Mouse (Mus musculus) right cerebral cortex, postnatal 36 days (tissue): ENCODE measurements around the gene Cnga1.
"Not testable (repeated sequence)": the region's sequence is repeated elsewhere in the genome, so short reads cannot be mapped to it uniquely, and the experiment has no call there.

Experiments
- DNase-seq, 2 experiments: peaks; one replicate each; pipeline ENCODE4 v3.0.0; 2022; ENCODE audit warnings: low spot score in 2 of 2, mixed read lengths in 1 of 2

Gene Cnga1

DNA sequence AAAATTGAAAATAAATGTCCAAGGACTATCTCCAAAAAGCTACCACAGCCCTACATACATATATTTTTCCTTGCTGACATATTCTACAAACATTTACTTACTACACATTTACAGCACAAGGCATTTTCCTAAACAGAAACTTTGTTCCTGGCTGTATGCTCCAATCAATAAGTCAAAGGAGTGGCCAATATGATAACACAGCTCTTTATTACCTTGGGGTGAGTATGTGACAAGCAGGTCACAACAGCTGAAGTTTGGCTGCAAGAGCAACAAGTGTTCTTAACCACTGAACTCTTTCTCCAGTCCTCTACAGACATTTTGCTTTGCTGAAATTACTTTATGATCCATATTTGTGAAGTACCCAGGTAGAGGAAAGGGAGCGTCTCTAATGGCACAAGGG, 4.0 kb downstream of the Cnga1 start:
- DNase-seq, result no peak

DNA sequence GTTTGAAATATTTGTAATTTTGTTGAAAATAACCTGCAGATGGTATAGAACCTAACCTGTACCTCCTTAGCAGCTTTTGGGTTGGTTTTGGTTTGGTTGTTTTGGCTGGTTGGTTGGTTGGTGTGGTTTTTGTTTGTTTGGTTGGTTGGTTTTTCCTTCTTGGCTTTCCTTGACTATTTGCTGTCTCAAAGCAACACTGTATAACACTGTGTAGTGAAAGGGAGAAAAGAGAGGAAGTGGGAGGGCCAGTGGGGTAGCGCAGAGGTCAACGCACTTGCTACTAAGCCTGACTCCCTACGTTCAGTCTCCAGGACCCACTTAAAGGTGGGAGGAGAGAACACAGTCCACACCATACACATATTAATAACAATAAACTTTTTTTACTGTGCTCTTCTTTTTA, 7.5 kb downstream of the Cnga1 start:
- no peak for DNase-seq

DNA sequence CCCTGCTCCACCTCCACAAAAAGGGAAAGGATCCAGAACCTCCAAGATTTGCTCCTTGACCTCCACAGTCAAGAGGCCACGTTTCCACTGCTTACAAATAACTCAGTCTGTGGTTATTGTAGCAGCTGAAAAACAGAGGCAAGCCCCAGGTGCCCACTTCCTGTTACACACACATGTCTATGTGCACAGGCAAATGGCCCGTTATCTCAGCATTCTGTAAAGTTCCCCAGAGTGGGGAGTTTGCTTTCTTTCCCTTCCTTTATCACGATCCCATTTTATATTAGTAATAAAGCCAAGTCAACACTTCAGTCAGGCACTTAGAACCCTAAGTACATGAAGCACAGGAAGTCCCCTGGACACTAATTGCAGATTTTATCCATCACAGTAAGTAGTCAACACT, 8.0 kb downstream of the Cnga1 start:
- DNase-seq, result no peak

DNA sequence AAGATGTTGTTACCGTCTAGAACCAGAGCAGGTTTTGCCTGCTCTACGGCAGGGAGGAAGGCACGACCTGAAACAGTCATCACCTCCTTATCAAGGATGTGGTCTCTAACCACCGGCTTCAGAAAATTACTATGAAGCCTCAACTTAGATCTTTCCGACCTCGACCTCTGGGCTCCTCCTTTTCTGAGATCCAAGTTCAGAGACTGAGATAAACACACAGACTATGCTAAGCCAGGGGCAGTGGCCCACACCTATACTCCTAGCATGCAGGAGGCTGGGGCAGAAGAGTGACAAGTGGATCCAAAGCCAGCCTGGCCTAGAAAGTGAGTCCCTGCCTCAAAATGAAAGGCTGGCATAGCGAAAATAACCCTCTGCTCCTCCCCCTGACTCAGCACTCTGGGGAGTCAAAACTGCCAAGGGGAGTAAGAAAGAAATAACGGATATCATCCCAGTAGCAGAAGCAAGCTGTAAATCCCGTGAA, 9.2 kb downstream of the Cnga1 start:
- DNase-seq, result no peak

DNA sequence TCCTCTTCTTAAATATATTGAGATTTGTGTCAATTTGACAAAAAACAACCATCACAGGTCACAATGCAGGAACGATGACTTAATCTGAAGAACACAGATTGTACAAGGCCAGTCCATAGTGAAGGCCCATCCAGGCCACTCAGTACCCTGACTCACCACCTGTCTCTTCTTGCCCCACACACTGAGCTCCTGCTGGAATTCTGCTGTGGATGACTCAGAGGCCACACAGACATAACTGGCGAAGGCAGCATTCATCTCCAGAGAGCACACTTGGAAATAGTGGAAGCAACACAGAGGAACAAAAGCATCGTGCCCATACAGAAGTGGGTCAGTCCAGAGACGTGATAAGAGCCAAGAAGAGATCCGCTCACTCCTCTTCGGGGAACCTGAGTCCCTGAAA, 14.0 kb downstream of the Cnga1 start:
- DNase-seq, result no peak

DNA sequence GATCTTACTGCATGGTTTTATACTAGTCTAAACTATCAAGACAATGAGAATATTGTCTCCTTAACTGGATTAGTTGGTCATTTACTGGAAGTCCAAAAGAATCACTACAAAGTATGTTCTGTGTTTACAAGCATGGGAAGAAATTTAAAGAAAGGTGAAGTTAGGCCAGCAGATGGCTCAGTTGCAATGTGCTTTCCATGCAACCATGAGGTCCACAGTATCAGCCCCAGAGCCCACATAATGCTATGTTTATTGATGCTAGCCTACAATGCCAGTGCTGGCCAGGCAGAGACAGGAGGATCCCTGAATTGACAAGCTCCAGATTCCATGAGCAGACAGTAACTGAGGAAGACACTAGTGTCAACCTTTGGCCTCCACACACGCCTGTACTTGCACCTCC, 23.1 kb downstream of the Cnga1 start:
- no peak for DNase-seq

DNA sequence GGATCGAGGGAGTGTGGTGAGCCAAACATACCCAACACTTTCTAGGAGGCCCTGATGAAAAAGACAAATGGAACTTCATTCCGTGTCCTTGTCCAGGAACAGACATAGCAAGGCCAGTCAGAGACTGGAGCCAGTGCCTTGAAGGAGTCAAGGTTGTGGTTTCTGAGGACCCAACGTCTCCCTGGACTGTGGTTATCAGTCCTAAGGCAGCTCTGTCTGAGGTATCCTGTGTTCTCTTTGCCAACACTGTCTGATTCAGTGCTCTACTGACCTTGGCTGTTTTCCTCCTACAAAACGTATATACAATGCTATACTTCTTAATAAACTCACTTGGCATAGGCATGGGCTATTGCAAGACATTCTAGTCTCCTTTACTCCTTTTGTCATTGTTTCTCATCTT, 26.7 kb downstream of the Cnga1 start:
- DNase-seq, result no peak

DNA sequence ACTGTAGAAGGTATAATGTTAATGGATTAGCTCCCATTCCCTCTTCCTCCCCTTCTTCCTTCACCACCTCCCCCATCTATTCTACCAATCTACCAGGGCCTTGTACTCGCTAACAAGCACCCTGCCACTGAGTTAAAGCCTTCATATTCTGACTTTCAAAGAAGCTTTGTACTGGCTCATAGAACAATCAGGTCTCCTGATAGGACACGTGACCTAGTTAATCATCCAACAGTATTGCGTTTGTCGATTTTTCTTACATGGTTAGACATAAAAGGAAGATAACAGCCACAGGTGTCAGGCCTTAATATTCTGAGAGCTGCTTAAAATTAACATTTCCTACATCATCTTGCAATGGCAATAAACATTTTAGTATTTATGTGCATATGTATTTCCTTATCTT, 40.9 kb downstream of the Cnga1 start:
- DNase-seq, result no peak

DNA sequence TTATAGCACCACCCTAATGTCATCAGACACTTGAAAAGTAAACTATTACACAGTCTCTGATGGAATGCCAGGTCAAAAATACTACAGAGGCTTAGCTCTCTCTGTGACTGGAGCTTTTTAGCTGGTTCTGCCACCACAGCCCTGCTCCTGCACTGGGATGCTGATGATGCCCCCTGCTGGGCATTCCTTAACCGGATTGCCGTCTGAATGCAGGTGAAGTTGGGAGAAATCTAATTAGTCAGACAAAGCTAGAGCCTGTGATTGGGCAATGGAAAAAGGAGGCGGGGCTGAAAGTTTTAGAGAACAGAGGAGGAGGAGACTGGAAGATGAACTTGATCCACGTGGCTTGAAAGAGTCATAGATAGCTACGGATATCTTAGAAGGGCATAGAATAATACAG, 43.1 kb downstream of the Cnga1 start:
- DNase-seq, result no peak

DNA sequence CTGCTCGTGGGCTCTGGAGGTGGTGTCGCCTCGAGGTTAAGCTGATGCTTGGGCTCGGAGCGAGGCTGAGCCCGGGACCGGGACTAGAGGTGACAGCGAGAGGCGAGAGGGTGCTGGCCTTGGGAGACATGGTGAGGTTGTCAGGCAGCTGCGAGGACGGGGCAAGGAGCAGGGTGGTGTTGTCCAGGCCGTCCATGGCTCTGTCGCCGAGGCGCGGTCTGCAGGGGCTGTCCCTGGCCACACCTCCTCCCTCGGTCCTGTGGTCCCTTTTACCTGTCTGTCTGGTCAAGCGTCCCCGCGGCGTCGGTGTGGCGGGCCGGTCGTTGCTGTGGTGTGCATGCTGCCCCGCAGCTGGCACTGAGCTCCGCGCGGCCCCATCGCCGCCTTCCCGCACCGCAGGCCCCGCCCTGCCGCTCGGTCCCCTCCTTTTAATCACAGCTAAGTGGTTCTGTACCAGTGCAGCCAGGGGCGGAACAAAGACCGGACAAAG, 56.8 kb downstream of the Cnga1 start, which contains the start of gene Gm5868:
Gene Gm5868 (minus strand): TSS at position 360 of the 490 bp plus-strand sequence.
- no peak for DNase-seq

DNA sequence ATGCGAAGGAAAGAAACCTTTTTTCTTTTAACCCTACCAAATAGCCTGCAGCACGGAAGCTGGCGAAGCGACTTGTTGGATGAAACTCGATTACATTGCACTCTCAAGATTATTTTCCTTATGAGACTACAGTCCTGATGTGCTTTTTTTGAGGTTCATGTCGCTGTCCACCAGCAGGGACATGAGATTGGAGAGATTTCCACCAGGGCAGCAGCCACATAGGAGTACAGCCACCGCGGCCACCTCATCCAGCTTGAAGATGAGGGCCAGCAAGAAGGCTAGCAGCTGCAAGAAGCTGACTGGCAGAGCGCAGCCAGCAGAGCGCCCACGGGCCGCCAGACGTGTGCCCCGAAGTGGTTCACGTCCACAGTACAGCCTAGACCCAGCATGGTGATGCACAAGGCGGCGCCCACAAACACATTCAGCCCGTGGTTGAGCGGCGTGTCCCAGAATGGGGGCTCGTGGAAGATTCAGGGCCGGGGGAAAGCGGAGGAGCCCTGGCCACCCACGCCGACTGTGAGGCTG, 57.3 kb downstream of the Cnga1 start:
- DNase-seq, result not testable (repeated sequence)

DNA sequence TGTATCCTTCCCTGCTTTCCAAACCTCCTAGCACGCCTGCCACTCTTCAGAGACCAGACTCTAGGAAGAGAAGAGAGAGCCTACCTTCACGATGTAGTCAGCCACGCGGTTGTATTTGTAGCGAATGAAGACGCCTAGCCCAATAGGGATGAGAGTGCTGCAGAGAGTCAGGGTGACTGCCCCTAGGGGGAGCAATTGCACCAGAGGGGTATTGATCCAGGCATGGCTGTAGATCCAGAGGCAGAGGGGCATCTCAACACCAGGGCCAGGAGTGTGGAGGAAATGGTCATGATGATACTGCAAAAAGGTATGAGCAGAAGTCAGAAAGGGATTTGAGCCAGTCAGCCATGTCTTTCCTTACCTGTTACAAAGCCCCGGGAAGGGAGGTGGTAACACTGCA, 58.0 kb downstream of the Cnga1 start:
- DNase-seq, result not testable (repeated sequence)

DNA sequence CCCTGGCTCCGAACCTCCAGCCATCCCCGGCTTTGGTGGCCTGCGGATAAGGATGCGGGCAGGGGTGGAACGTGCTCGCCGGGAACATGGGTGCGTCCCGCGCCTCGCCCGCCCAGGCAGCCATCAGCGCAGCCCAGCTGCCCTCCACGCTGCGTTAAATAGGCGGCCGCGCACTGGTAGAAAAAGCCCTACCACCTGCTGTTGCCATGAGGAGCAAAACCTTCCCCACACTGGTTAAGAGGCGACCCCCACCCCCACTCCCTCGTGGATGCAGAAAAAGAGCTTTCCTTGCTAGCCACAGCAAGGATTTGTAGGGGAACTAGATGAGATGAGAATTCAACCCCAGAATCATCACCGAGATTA, 63.1 kb downstream of the Cnga1 start, which contains the start of gene Zar1:
Gene Zar1 (minus strand): TSS at position 285 of the 363 bp plus-strand sequence.
- not testable (repeated sequence) for DNase-seq

DNA sequence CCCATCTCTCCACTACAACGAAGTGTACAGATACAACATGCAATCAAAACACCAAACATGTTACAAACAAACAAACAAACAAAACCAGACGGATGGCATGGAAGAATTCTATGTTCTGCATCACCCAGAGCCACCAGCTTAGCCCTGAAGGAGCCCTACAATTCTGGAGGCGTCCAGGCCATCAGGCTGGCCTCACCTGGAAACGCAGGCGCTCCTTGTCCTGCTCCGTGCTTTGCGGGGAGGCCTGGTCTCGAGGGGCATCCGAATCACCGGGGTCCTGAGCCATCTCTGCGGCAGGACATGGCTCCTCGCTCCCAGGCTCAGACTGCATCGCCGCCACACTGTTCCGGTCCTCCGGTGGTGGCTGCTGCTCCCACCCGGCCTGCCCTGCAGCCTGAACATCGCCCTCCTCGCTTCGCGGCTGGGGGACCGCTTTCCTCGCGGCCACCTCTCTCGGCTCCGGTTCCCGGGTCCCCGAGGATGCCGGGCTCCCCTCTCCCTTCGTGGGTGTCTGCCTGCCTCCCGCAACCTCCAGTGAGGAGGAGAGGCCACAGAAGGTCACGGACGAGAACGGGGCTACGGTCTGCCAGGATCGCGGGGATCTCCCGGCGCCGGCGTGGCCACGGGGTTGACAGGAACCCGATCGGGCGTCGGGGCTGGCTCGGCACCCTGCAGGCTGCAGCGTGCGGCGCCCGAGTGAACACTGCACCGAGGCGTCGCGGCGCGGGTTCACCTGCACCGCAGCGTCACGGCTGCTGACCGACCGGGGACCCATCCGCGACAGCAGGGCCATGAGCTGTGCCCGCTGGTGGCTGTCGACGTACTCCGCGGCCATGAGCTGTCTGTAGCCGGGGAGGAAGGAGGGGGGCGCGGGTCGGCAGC, 63.7 kb downstream of the Cnga1 start:
- DNase-seq, result not testable (repeated sequence)

DNA sequence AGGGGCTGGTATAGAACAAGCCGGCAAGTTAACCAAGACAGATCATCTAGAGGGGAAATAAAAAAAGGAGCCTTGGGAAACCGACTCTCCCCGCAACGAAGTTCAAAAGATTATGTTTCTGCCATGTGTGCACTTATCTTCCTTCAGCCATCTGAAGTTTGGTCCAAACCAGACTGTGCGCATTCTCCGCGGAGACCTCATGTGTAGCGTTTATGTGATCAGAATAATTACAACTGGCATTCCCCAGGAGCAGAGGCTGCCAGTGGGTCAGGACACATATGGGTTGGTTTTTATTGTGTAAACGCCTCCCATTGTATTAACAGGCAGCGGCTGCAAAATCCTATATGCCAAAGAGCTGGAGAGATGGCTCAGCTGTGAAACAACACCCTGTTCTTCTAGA, 64.5 kb downstream of the Cnga1 start:
- not testable (repeated sequence) for DNase-seq

DNA sequence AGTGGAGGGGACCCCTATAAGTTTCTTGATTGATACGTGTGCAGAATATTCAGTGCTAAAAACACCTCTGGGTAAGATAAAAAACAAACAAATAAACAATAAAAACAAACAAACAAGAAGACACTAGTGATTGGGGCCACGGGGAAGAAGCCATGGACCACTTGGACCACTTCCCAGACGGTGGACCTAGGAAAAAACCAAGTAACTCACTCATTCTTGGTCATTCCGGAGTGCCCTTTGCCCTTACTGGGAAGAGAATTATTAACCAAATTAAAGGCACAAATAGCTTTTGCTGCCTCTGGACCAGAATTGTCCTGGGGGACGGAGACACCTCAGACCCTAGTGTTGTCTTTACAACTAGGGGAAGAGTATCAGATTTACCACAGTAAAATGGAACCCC, 78.5 kb downstream of the Cnga1 start:
- DNase-seq, result no peak

DNA sequence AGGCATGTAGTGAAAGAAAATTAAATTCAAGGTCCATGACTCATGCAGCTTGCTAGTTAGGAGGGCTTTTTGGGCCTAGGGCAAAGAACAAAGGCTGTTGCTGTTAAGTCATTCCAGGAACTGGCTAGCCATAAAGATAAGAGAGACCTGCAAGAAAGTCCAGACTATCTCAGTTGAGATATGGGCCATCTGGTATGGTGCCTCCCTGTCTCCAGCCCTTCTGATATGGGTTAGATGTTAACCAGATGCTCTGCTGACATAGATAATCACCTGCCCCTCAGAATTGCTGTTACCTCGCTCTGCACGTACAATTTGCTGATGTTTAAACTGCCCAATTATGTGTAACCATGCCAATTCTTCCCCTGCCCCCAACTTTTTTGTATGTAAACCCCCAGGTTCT, 80.9 kb downstream of the Cnga1 start:
- not testable (repeated sequence) for DNase-seq

DNA sequence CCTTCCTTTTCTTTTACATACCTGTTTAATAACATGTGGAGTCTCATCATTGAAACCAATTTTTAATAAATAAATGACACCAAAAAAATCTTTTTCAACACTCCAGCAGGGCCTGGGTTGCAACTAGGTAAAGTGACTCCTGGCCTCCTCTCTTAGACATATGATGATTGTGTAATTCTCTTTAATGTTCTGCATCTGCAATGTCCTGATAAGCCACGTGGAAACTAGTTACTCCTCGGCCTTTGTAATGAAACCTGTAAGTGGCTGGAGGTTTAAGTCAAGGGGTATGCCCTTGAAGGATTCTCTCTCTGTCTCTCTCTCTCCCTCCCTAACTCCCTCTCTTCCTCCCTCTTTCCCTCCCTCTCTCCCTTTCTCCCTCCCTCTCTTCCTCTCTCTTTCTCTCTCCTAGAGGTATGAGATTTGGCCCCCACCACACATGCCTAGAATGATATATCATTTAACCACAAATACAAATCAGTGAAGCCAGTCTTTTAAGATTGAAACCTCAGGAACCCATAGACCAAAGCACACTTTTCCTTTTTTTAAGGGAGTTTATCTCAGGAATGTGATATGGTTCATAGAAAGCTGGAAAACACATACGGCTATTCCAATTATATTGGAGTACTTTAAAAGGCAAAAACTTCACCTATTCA, 83.0 kb downstream of the Cnga1 start:
- no peak for DNase-seq

DNA sequence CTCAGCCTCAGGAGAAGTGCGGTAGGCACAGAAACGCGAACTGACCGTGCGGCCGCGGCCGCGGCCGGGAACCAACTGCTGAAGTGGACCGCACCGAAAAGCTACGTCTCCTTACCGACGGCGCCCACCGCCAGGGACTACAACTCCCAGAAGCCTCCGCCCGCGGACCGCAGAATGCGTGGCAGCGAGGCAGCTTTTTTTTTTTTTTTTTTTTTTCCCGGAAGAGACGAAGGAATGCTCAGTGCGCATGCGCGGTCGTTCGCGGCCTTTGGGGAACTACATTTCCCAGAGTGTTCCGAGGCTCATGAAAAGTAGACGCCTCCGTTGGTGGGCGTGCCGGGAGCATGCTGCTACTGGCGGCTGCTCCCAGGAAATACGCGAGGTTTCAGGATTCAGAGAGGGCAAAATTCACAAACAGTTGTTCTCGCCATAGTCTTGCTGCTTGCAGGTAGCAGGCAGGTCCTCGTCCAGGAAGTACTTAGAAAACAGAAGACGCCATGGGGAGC, 84.5 kb downstream of the Cnga1 start, which contains the start of gene Nfxl1:
Gene Nfxl1 (minus strand): TSS at position 141 of the 506 bp plus-strand sequence.
- peak; percentile 96 to 97 for DNase-seq

DNA sequence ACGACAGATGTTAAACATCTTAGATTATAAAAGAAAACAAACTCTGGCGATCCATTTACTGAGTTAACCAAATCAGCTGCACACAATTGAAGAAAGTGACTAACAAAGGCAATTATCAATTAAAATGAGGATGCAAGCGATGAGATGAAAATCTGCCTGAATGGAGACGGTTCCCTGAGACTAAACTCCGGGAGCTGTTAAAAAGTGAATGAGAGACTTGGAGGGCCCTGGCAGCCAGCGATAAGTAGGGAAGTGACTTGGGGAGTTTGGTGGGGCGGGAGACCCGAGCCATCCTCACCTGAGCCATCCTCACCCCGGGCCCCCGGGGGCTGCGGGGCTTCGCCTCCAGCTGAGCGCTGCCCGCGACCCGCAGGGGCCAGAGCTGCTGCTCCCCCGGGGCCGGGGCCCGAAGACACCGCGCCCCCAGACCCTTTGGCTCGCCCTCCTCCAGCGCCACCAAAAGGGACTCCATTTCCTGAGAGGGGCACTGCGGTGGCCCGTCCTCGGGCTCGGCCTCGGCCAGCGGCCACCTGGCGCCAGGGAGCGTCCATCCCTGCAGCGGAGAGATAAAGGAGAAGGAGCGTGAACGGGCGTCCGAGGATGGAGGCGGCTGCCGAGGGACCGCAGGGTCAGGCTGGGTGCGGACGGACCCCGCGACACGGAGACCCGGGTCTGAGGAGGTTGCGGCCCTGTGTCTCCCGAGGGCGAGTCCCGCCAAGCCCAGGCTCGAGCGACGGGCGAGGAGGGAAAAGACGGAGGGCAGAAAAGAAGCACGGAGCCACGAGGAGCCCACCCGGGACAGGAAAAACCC, 85.2 kb downstream of the Cnga1 start:
- no peak for DNase-seq

DNA sequence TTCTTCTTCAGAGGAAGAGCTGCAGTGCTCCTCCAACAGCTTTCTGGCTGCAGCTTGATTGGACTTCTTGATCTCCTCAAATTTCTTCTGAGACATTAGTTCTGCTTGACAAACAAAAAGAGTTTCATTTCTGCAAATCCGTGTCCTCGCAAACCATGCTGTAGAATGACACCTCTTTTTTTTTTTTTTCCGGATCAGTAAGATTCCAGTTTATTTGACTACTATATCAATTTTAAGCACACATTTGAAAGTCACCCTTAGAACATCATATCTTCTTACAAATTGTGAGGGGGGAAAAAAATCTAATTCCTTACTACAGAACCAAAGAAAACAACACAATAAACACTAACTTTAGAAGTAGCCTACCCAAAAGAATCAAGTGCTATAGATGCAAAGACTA, 87.8 kb downstream of the Cnga1 start:
- no peak for DNase-seq
